Mouse (Mus musculus) brown adipose tissue, adult 24 weeks (tissue): ENCODE measurements around the gene Tm4sf20. TPM values are rescaled to one million over a fixed set of nuclear protein-coding genes. Genes with fewer than 3 reads are reported as not detected.

ENCODE experiments used
- H3K27ac ChIP-seq: fragments of 200-500 bp; replicated peaks from 2 replicates; pipeline ENCODE4 v1.5.1; 2012; ENCODE audit warnings: low read depth, mild to moderate bottlenecking, low read length
- H3K4me1 ChIP-seq: fragments of 200-500 bp; 2 replicates; pipeline ENCODE4 v1.6.1; 2012; ENCODE audit warnings: low read length, mixed read lengths; ENCODE audit not compliant: control insufficient read depth, insufficient read depth, insufficient read length
- H3K4me3 ChIP-seq: fragments of 200-500 bp; 2 replicates; pipeline ENCODE4 v1.5.1; 2012; ENCODE audit warnings: low read depth, mild to moderate bottlenecking, low read length, moderate library complexity; ENCODE audit not compliant: insufficient read depth
- polyA plus RNA-seq: library from polyadenylated mRNA; stranded (reverse); fragments of >200 nt; gene quantifications from 2 replicates; pipeline ENCODE4 v1.2.4, GENCODE M21; 2012; ENCODE audit not compliant: missing spikeins, insufficient read depth, insufficient read length

The Tm4sf20 gene
- polyA plus RNA-seq = not detected in 2 replicates

DNA sequence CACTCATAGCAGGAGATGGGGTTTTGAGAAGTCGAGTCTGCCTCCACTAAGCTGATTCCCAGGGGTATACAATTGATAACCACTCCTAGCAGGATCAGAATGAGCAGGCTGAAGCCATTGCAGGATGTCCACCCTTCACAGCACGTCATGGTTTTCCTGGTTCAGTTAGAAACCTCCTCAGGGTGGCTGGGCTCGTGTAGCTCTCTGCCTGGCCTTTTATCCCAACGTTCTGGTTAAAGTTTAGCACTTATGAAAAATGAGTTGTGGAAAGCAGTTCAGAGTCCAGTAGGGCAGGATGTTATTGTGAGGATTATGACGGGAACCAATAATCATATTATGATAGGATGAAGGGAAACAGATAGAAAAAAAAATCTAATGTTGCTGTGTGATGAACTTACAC is at the start of gene Tm4sf20:
Gene Tm4sf20, minus strand, starts transcription at position 193 of the 400 bp plus-strand sequence.
- Histone ChIP-seq H3K27ac (no peak within 1 kb of the TSS), H3K4me3 (no peak within 1 kb of the TSS)

DNA sequence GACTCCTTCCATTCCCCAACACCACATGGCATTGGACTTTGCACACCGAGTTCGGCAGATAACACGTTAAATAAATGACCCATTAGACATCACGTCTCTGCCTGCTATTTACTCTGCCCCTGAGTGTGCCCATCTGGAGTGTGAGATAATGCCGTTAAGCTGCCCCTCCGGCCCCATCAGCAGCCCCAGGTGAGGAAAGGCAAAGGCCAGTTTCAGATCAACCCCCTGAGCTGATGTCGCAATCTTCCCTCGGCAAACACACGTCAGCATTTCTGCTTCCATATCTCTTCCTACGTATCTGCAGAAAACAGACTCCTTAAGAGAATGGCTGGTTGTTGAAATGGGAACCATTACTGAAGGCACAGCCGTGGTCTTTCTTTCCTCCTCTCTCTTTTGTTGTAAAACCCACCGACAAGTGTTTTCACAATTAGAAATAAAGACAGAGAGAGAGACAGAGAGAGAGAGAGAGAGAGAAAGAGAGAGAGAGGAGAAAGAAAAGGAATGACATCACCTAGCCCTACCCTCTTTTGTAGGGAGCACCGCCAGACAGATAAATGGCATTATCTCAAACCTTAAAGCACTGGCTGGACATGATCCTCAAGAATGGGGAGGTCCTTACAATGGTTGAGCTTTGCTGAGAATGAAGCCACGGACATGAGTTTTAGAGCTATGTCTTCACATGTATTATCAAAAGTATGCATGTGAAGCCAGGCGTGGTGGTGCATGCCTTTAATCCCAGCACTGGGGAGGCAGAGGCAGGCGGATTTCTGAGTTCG is 47.9 kb upstream of the Tm4sf20 start:
- Histone ChIP-seq H3K4me3 (no peak overlapping the region), H3K27ac (no peak overlapping the region), H3K4me1 (peaks cover 3% of the 10 kb centered on the region)

More for the DNA sequence above, at the start of gene Tm4sf20:
- no peaks in the 10 kb centered on the region for H3K4me1 ChIP-seq

GRCm38 (mm10) chr1:82811766-82812165 is 43.5 kb upstream of the Tm4sf20 start:
- Histone ChIP-seq H3K4me1 (no peaks in the 10 kb centered on the region), H3K4me3 (no peak overlapping the region), H3K27ac (no peak overlapping the region)

GRCm38 (mm10) chr1:82808564-82808963 is 40.3 kb upstream of the Tm4sf20 start:
- Histone ChIP-seq H3K27ac (no peak overlapping the region), H3K4me1 (no peaks in the 10 kb centered on the region), H3K4me3 (no peak overlapping the region)

DNA sequence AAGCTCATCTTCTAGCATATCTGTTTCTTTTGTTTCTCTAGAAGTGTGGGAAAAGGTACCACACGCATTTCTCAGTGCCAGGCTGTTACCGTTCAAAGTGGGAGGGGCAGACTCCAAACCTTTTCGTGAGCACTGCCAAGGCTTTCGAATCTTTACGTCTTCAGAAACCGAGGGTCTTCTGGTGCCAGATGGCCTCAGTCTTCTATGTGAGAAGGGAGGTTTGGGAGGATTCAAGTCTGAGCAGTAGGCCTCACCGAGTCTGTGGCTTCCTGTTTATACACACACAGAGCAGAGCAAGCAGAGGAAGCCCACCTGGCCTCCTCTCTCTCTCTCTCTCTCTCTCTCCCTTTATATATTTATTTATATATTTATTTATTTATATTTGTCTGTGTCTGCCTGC is 38.9 kb upstream of the Tm4sf20 start:
- no peak overlapping the region for H3K4me3 ChIP-seq
- H3K4me1 ChIP-seq = no peaks in the 10 kb centered on the region
- H3K27ac ChIP-seq = no peak overlapping the region

GRCm38 (mm10) chr1:82806391-82806790 is 38.1 kb upstream of the Tm4sf20 start:
- Histone ChIP-seq H3K4me1 (no peaks in the 10 kb centered on the region), H3K27ac (no peak overlapping the region), H3K4me3 (no peak overlapping the region)

DNA sequence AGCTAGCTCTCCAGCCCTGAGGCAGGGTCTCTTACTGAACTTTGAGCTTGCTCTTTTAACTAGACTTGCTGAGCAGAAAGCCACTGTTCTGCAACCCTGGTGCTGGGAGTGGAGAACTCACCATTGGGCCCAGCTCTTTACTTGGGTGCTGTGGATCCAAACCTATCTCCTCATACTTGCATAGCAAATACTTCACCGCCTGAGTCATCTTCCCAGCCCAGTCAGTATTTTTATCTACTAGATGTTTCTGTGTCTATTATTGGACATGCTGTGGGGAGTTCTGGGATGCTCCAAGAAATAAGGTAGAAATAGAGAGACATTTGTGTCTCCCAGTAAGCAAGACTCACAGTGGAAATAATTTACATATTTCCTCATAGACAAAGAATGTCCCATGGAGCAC is 35.8 kb upstream of the Tm4sf20 start:
- H3K4me3 ChIP-seq = no peak overlapping the region
- H3K27ac ChIP-seq = no peak overlapping the region
- no peaks in the 10 kb centered on the region for H3K4me1 ChIP-seq

- H3K27ac ChIP-seq = no peak overlapping the region
- no peaks in the 10 kb centered on the region for H3K4me1 ChIP-seq
- H3K4me3 ChIP-seq = no peak overlapping the region
Observed at GRCm38 (mm10) chr1:82803608-82804007, 35.3 kb upstream of the Tm4sf20 start.

- Histone ChIP-seq H3K27ac (no peak overlapping the region), H3K4me3 (no peak overlapping the region), H3K4me1 (no peaks in the 10 kb centered on the region)
Observed at GRCm38 (mm10) chr1:82801105-82801783, 33.0 kb upstream of the Tm4sf20 start.

- Histone ChIP-seq H3K4me3 (no peak overlapping the region), H3K27ac (peak overlapping the region; percentile 19; the same call in 1 of the 2 replicates), H3K4me1 (no peaks in the 10 kb centered on the region)
Observed at GRCm38 (mm10) chr1:82798922-82799321, 30.7 kb upstream of the Tm4sf20 start.

- Histone ChIP-seq H3K27ac (no peak overlapping the region), H3K4me1 (no peaks in the 10 kb centered on the region), H3K4me3 (no peak overlapping the region)
Observed at GRCm38 (mm10) chr1:82798304-82798703, 30.0 kb upstream of the Tm4sf20 start.

DNA sequence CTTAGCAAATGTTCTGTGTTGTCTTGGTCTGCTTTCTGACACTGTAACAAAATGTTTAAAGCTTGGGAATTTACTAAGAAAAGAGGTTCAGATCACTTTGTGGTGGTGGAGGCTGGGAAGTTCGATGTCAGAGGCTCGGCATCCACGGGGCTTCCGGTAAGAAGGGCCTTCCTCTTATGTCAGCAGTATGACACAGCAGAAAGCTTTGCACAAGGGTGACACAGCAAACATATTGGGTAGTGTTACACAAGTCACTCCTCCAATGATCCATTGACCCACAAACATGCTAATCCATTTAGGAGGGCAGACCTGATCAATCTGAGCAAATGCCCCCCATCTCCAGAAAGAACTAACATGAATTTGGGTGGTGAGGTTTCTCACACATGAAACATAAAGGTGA is 28.8 kb upstream of the Tm4sf20 start:
- no peaks in the 10 kb centered on the region for H3K4me1 ChIP-seq
- no peak overlapping the region for H3K4me3 ChIP-seq
- no peak overlapping the region for H3K27ac ChIP-seq

GRCm38 (mm10) chr1:82795702-82796443 is 27.6 kb upstream of the Tm4sf20 start:
- no peak overlapping the region for H3K4me3 ChIP-seq
- H3K27ac ChIP-seq = no peak overlapping the region
- H3K4me1 ChIP-seq = no peaks in the 10 kb centered on the region

GRCm38 (mm10) chr1:82795211-82795610 is 26.9 kb upstream of the Tm4sf20 start:
- H3K4me3 ChIP-seq = no peak overlapping the region
- no peak overlapping the region for H3K27ac ChIP-seq
- H3K4me1 ChIP-seq = no peaks in the 10 kb centered on the region

- no peak overlapping the region for H3K27ac ChIP-seq
- H3K4me3 ChIP-seq = no peak overlapping the region
- no peaks in the 10 kb centered on the region for H3K4me1 ChIP-seq
Observed at GRCm38 (mm10) chr1:82793986-82794385, 25.7 kb upstream of the Tm4sf20 start.
